Mouse (Mus musculus) lung, postnatal 25 days (tissue): Measurements from ENCODE around the gene Smtnl1.
A peak's percentile ranks its signal among the peaks of the same experiment; 100 is the strongest.

Source experiments
- DNase-seq: peaks from one replicate; pipeline ENCODE4 v3.0.0; 2022; ENCODE audit warnings: low spot score

Smtnl1 gene

DNA sequence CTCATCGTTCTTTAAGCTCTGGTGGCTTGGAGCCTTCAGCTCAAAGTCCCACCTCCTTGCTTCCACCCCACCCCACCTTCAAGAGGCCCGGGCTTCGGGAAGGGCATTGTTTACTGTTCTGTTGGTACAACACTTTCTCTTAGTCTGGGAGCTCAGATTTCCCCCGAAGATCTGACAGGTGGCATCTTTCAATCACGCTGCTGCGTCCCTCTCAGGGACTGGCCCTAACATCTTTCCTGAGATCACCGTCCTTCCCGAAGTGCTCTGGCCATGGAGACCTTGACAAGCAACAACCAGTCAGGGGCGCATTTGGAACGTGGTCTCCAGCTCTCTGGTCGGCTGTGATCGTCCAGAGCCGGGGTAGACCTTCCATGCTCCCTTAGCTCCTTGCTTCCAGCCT lies at the start of gene Smtnl1:
Gene Smtnl1, minus strand, starts transcription at position 101 of the 400 bp plus-strand sequence.
- DNase-seq, result no peak

DNA sequence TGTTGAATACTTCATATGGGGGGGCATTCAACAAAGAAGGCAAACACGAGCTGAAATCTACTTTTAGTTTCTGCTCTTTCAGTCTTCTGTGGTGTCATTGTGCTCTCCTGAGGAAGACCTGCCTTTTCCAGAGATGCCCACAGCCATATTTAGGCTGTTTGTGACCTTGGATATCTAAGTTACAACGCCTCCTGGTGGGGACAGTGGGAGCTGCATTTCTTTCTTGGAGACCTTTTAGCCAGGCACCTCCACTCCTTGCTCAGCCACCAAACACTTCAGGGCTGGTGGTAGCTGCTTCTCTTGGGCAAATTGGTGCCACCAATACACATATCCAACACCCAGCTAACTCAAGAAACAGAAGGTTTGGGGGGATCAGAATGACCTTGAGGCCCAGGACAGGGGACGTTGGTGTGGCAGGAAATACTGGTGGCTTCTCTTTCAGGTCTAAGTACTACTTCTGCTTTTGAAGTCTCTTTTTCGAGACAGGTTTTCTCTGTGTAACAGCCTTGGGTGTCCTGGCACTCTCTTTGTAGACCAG lies 48.2 kb upstream of the Smtnl1 start:
- no peak for DNase-seq

DNA sequence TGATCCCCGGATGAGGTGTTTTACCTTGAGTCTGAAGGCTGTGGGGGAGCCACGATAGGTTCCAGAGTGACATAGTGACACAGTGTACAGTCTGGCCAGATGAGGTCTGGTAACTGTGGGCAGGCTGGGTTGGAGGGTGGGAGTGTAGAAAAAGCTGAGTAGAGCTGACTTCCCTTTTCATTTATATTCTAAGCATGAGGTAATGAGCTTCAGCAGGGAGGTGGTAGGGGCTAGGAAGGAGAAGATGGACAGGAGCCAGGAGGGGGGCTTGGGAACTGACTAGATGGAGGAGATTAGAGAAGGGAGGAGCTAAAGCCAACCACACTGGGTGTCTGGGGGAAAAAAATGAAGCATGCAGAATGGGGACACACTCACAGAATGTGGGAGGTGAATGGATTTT lies 46.5 kb upstream of the Smtnl1 start:
- no peak for DNase-seq

DNA sequence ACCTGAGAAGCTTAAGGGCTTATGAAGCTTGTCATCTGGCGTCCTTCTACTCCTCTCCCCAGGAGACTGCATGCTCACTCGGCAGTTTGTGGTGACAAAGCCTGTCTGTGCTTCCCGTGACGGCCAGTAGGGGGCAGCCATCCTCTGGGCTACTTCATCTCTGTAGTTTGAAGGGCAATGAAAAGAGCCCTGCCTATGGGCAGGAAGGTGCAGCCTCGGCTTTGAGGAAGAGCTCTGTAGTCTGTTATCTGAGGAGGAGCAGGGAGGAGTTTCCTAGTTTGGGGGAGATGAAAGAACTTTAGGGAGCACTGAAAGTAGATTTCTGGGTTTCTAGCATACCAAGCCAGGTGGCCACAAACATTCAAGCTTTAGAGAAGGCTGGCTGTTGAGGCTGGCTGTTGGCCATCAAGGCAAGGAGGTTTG lies 46.1 kb upstream of the Smtnl1 start:
- peak; percentile 63 for DNase-seq

DNA sequence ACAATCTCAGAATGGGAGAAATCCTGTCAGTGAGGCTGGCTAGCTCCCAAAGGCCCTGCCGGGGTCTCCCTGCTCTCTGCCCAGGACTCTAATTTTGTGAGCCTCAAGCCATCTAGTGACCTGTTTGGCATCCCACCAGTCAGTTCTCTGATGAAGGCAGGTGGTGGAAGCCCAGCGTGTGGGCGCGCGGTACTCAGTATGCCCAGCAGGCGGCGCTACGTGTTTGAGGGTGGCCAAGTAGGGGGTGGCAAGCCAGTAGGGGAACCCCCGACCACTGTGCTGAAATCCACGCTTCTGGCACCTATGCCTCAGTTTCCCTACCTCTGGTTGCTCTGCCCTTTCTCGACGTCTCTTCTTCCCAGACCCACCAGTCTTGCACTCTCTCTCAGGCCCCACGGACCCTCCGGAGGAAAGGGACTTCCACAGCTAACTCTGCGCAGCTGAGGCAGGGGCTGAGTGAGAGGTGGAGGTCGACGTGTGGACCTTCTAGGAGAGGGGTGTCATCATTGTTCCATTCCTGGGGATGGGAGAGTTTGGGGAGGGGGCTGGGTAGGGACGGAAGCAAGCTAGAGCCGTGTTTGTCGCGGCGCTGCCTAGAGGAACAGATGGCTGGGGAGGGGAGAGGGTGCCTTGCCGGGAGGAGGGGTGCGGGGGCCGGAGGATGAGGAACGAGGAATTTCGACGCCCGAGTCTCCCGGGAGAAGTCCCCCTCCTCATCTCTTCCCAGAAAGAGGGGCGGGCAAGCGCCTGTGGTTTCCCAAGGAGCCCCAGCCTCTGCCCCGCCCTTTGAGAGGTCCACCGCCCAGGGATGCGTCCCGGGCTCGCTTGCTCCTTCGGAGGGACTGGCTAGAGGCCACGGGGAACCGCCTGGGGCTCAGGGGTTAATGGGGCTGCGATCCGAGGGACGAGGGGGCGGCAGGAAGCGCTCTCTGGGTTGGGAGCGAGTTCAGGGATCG lies 43.4 kb upstream of the Smtnl1 start:
- peak; percentile 38 for DNase-seq

DNA sequence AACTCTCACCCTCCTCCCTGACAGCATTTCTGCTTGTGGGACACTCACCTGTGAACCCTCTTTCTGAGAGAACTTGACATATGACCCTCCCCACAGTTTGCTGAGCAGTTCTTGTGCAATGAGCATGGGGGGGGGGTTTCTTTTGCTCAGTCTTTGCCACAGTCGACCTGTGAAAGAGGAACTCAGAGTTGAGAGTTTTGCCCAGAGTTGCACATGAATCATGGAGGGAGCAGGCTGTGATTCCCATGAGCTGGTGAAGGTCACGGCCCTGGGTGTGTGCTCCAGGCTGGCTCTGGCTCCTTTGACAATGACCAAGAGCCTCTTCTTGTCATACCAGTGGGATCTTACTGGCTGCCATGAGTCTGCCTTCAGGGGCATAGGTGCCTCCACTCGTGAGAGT lies 39.8 kb upstream of the Smtnl1 start:
- DNase-seq, result no peak

DNA sequence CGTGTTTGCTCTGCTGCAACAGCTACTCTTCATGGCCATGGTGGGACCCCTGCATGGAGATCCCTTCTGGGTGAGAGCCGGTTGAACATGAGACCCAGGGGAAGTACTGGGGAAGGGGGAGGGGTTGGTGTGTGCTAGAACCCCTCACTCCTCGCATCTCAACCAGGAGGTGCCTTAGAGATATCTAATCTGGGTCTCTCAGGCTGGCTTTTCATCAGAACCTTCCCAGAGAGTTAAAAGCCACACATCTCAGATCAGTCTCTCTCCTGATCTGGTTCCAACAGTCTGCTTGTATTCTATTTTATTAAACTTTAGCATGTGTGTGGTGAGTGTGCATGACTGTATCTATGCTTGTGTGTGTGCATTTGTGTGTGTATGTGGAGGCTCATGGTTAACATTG lies 39.0 kb upstream of the Smtnl1 start:
- no peak for DNase-seq

DNA sequence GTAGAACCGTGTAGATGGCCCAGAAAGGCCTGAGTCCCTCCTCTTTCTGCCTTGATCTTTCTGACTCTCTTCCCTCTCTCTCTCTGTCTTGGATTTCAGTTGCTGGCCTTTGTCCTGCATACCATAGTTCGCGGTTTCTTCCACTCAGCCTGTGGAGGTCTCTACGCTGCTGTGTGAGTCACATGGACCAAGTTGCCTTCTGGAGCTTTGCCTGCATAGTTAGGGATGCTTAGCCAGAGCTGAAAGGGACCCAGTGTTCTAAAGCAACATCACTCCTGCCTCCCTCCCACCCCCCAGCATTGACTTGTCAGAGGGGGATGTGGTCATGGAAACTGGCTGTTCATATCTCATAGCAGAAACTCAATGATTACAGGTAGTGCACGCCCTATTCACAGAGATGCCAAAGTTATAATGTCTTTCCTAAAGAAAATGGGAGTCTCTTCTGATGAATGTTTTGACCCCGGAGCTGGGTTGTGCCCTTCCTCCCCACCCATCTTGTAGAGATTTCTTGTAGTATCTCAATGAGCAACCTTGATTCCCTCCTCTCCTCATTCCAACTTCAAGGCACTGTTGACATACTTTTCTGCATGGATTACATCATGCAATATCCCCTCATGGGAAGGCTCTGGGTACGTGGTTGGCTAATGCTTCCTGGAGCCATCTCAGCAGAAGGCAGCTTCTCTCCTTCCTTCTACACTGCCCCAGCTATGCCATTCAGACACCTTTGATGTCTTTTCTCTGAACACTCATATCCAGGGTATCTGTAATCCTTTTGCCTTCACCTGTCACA lies 37.7 kb upstream of the Smtnl1 start:
- no peak for DNase-seq

DNA sequence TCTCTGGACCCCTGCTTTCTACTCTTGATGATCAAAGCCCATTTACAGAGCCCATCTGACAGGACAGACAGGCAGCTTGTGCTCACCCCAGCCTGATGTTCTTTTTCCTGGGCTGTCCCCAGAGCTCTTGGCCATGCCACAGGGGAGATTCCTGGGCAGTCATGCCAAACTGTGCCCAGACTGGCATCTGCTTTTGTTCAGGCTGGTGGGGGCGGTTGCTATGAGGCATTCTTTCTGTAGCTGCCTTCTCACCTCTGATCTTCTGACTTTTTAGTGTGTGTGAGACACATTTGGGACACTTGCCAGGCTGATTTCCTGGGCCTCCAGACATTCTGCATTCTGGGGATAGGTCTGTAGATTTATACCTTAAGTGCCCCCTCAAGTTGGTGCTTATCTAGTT lies 36.1 kb upstream of the Smtnl1 start:
- DNase-seq, result no peak

DNA sequence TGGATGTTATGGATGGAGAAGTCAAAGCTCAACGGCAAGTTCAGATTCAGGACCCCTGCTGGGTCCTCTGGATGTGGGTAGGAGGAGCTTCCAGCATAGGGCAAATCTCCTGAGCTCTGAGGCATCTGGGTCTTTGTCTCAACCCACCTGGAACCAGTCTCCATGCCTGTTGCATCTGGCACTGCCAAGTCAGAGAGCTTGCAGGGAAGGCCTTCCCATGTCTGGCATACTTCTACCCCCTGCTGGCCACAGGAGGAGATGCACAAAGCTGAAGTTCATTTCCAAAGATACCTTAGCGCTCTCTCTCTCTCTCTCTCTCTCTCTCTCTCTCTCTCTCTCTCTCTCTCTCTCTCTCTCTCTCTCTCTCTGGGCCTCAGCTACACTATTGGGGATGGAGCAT lies 33.3 kb upstream of the Smtnl1 start:
- peak; percentile 62 for DNase-seq

DNA sequence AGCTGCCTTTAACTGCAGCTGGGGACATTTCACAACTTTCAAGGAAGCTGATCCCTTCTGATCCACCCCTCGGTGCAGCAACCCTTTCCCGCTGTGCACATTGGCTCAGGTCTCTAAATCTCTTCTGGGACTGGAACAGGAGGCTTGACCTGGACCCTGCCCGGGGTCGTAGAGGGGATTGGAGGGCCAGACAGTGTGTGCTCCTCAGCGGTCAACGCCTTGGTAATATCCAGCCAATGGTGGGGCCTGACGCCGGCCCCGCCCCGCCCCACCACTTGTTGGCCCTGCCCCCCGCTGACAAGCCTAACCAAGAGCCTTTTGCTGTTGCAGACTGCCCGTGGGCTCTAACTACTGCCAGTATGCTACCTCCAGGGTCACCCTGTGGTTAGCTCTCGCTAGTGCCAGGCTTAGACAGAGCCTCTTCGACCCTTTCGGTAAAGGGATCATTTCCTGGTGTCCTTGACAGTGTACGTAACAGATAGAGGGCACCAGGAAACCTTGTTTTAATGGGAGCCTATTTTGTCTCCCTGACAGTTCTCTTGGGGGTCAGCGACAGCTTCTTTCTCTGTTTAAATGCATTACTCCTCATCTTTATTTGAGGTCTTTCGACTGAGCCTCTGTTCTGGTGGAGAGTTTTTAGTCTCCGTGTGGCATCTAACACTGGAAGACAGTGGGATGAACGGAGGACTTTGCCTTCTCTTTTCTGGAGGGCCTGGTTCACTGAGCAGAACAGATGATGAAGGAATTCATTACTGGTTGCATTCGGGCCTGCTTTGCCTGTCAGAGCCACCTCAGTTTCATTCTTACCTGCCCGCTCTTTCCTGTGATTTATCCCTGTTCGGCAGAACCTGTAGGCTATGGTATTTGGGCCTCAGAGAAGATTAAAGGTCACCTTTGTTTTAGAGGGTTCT lies 28.9 kb upstream of the Smtnl1 start:
- peak; percentile 74 for DNase-seq

DNA sequence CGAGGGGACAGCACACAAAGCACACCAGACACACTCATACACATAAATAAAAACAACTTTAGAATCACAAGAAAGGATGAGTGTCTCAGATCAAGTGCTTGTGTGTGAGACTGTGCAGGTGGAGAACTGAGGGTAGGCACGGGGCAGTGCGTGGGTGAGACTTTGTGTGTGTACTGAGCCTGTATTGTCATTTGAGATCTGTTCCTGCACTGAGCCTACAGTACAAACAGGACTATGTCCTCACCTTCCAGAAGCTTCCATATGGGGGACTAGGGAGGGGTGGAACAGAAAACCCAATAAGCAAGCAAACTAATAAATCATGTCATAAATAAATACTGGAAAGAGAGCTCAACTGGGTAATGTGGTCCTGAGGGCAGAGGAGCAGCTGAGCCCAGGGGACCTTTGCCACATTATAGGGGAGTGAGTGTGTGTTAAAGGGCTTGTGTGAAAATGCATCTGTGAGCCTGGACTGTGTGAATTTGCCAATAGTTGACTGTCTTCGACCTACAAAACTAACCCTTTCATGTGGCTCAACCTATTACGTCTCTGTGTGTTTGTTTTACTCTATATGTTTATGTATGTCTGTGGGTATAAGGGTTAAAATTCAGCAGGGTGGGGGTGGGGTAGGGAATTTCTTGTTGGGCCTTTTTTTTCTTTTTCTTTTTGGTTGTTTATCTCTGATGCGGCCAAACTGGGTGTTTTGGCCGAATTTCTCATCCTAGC lies 28.1 kb upstream of the Smtnl1 start:
- DNase-seq, result no peak

DNA sequence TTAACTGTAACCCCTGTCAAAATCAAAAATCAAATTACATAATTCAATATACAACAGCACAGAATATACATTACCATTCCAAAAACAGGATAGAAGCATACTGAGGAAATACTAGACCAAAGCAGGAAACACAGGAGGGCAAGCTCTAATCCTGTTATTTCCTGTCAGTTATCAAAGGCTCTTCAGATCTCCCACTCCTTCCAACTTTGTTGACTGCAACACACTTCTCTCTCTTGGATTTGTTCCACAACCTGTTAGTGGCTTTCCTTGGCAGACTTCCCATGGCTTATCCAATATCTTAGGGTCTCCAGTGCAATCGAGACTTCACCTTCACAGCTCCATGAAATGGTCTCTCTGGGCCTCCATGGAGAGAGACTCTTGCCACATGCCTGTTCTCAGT lies 22.8 kb upstream of the Smtnl1 start:
- no peak for DNase-seq

DNA sequence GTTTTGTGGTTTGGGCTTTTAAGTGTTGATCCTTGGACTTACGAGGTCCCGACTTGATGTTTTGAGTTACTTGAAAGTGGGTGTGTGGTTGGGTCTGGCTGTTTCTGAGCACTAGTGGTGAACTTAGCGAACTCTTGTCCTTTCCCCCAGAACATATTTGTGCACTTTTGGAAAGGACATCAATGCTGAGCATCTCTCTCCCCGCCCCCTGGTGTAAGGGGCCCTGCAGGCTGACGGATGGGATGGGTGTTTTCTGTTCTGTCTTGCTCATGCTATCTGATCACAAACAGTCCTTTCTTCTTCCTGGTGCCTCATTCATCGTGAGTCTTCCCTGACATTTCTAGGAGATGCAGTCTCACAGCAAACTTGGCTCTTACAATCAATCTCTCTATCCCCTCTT lies 21.2 kb upstream of the Smtnl1 start:
- DNase-seq, result no peak

DNA sequence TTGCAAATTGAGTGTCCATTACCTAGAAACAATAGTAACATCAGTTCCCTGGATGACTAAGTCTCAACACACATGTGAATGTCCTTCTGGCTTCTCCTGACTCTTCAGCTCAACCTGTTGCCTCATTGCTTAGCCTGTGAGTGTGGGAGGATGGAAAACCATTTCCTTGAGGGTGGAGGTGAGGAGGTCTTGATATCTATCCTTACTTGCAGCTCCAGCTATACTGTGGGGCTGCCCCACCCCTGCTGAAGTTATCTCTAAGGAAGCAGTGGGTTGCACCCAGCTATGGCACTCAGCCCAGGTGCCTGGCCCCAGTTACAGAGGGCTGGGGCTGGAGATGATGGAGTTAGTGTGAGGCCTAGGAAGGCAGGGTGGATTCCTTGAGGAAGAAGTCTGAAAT lies 19.5 kb upstream of the Smtnl1 start:
- no peak for DNase-seq

DNA sequence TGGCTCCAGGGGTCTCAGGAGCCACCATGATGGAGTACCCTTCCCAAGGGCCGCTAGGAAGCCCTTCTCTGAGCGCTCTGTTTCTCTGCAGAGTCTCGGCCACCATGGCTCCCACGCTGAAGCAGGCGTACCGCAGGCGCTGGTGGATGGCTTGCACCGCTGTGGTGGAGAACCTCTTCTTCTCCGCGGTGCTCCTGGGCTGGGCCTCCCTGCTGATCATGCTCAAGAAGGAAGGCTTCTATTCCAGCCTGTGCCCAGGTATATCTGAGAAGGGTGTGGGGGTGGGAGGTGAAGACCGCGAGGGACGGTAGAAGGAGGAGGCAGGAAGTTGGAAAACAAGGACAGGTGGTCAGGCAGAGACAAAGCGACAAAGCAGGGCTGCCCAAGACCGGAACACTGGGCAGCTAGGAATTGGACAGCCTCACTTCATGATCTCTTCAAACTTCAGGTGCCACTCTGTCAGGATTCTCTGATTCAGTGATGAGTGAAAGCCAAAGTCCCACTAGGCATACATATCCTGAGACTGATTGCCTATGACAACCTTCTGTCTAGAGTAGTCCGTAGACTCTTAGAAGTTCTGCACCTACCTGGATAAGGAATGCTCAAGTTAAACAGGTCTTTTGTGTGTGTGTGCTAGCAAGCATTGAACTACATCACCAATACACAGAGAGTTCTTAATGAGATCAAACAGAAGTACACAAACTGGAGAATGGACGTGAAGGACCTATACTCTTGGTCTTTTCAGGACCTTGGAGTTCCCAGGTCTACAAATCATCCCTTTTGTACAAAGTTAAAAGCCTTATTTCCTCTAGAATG lies 18.5 kb upstream of the Smtnl1 start:
- no peak for DNase-seq

DNA sequence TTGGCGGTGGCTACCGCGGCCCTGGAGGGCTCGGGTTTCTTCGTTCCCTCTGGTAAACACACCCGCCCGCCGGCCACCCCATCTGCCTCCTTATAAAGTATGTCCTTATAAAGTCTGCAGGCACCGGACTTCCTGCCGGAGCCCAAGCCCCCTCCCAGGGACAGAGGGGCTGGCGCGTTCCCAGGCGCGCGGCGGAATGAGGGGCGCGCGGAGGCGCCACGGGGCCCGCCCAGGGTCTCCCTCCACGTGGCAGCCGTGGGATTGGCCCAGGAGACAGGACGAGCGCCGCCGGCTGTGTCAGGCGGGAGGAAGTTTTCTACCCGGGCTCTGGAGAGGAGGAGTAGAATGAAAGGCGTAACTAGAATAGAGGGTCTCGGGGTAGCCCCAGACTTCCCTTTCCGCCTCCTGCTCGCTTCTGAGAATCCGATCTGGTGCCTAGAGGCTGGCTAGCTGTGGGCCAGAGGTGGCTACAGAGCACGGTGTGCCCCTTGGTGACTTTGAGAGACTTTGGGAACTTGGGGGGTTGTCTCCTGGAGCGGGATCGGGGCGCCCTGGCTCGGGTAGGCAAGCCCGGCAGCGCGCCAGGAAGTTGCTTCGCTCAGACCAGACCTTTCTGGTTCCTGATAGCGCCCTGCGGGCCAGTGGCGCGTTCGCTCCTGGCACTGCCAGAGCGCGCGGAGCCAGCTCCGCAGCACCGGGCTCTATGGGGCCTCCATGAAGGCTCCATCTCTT lies 17.7 kb upstream of the Smtnl1 start:
- peak; percentile 24 for DNase-seq

DNA sequence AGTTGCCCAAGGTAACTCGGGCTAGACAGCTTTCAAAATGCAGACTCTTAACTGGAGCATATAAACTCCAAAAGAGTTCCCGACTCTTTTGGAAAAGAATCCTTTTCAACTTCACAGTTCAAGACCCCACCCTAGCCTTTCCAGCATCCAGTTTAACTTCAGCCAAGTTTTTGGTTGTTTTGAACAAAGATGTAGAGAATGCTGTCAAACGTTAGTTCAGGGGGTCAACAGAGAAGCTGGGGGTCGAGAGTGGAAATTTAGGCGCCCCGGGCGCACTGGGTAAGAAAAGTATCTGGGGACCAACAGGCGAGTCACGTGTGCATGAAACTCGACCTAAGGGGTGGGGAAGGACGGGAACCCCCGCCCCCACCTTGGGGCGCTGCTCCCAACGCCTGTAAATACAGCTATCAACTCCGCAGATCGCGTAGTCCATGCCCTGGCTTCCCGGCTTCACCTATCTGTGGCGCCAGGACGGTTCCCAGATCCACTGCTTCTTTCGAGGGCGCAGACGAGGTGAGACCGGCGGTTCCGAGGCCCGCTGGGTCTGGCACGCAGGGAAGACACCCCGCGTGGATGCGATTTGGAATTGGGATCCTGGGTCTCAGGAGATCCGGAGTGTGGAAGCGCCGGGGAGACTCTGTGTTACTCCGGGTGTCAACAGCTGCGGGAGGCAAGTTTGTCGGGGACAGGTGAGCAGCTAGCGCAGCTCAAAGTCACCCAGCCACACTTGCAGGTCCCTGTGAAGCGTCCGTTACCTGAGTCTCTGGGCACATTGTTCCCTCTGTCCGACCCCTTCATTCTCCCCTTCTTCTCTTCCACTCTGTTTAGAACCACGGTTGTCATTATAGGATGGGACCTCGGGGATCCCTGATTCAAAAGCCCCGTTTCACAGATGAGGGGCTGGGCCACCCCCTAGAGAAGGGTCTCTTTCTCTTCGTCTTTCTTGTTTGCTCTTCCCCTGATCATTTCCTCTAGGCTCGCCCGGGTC lies 16.8 kb upstream of the Smtnl1 start:
- peak; percentile 21 for DNase-seq
